Mouse (Mus musculus) forebrain, postnatal 0 days (tissue): Measurements from ENCODE around the gene Eml4. TPM values are rescaled to one million over a fixed set of nuclear protein-coding genes. Genes with fewer than 3 reads are reported as not detected.

Experiments used
- ATAC-seq: fragments of 200-750 bp; cut with Nextera tagmentation; 2 replicates; pipeline ENCODE4 v1.8.0; 2017; ENCODE audit warnings: mild to moderate bottlenecking, moderate library complexity
- DNase-seq: peaks from one replicate; pipeline ENCODE4 v3.0.0-alpha.2; 2015
- H3K27ac ChIP-seq: fragments of 300-500 bp; sonication (generic); 2 replicates; pipeline ENCODE4 v1.5.1; 2014; ENCODE audit warnings: low read depth, mild to moderate bottlenecking, antibody characterized with exemption, low read length, moderate library complexity, mixed read lengths
- H3K27me3 ChIP-seq: fragments of 300-500 bp; sonication (generic); 2 replicates; pipeline ENCODE4 v1.6.1; 2014; ENCODE audit warnings: mild to moderate bottlenecking, low read length, mixed read lengths; ENCODE audit not compliant: insufficient read depth
- H3K36me3 ChIP-seq: fragments of 300-500 bp; sonication (generic); 2 replicates; pipeline ENCODE4 v1.6.1; 2014; ENCODE audit warnings: mild to moderate bottlenecking, moderate library complexity; ENCODE audit not compliant: insufficient read depth
- H3K4me1 ChIP-seq: fragments of 300-500 bp; sonication (generic); 2 replicates; pipeline ENCODE4 v1.6.1; 2014; ENCODE audit warnings: antibody characterized with exemption; ENCODE audit not compliant: insufficient read depth
- H3K4me2 ChIP-seq: fragments of 300-500 bp; sonication (generic); 2 replicates; pipeline ENCODE4 v1.6.1; 2014; ENCODE audit warnings: low read depth, mild to moderate bottlenecking, moderate library complexity
- H3K4me3 ChIP-seq: fragments of 300-500 bp; sonication (generic); 2 replicates; pipeline ENCODE4 v1.5.1; 2014; ENCODE audit warnings: low read depth, low read length, mixed read lengths
- H3K9ac ChIP-seq: fragments of 300-500 bp; sonication (generic); 2 replicates; pipeline ENCODE4 v1.6.1; 2014; ENCODE audit warnings: mild to moderate bottlenecking
- H3K9me3 ChIP-seq: fragments of 300-500 bp; sonication (generic); 2 replicates; pipeline ENCODE4 v1.6.1; 2016; ENCODE audit warnings: low read length
- CTCF ChIP-seq: sonication (generic); IDR thresholded peaks from 2 replicates; pipeline ENCODE4 v1.5.1; 2016; ENCODE audit warnings: antibody characterized with exemption, control low read depth, low read depth
- WGBS: fragments of 180-500 bp; shearing (Covaris S2); extraction: QIAGEN DNeasy Blood & Tissue Kit; methylation state at CpG from one replicate; pipeline ENCODE4 v1.1.7; 2014; 5-methylcytosine and 5-hydroxymethylcytosine counted together
- polyA plus RNA-seq: library from polyadenylated mRNA; unstranded; fragments of >200 nt; fragmentation: Nextera tagmentation; extraction: Ambion mirVana; gene quantifications from 2 replicates; pipeline ENCODE4 v1.2.1, GENCODE M21; 2015
- total RNA-seq: library from RNA; depleted of rRNA; stranded (reverse); fragments of >200 nt; gene quantifications from 2 replicates; pipeline ENCODE4 v1.2.3, GENCODE M21; 2014

Gene Eml4
- total and polyA plus RNA-seq, 2 experiments from 2014 or later, result 20.0 to 58.7 TPM

DNA sequence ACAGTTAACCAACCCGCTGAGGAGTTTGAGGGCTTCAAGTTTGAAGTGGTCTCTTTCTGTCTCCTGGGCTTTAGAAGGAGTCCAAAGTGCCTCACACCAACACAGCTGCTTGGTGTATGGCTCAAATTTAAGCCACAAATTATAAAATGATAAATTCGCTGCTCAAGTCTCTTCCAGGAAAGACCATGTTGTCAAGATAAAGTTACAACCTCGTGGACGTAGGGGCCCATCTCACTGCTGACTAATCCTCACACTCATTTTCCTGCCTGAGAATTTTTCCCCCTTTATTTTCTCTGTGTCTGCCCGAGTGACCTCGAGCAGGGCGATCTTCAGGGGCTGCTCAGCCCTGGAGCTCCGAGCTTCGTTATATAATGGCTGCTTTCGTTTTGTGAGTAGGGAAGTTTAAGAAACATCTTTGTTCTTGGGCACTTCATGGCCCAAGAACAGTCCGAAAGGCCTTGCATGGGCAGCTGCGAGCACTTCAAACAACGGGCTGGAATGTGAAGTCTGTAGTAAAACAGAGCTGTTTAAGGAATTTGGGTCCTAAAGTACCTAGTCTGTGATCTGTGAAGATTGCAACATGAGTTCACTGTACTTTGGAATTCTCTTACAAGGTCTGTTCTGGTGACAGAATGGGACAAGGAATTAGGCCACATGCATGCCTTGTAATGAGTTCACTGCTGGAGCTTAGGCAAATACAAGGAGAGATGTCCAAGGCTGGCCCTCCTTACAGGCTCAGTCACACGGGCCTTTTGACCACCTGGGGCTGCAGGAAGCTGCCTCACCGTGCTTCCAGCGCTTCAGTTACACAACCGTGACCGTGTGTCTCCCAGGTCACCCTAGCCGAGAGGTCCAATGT, 27.1 kb upstream of the Eml4 start:
- H3K36me3 ChIP-seq, result no peaks in the 10 kb centered on the region
- H3K4me2 ChIP-seq, result no peak overlapping the region
- H3K9ac ChIP-seq, result no peak overlapping the region
- DNase-seq, result no peak
- WGBS, result 55% methylated on average over 19 of the region's 19 CpGs
- no peak overlapping the region for H3K4me3 ChIP-seq
- peaks cover 3% of the 10 kb centered on the region; the same call in 1 of the 2 replicates for H3K4me1 ChIP-seq
- TF ChIP-seq CTCF, result no peak
- no peak overlapping the region for H3K27ac ChIP-seq
- no peaks in the 10 kb centered on the region for H3K27me3 ChIP-seq
- no peak for ATAC-seq
- H3K9me3 ChIP-seq, result no peaks in the 10 kb centered on the region

DNA sequence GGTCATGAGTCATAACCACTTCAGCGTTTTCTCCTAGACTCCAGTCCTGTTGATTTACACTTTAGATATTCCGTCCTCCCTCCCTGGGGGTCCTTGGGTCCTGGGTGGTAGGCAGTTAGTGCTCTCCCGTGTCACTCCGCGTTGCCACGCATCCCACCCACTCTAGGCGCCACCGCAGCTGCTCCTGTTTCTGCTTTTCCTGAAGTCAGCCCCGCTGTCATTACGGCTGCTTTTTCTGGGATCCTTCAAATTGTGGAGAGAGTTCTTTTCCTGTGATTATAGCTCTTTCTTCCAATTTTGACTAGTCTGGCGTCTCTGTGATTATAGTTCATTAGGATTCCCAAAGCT, 26.5 kb upstream of the Eml4 start:
- Histone ChIP-seq H3K27me3 (no peaks in the 10 kb centered on the region), H3K9ac (no peak overlapping the region), H3K4me3 (no peak overlapping the region), H3K4me1 (peaks cover 3% of the 10 kb centered on the region; the same call in 1 of the 2 replicates), H3K36me3 (no peaks in the 10 kb centered on the region), H3K27ac (no peak overlapping the region), H3K9me3 (no peaks in the 10 kb centered on the region), H3K4me2 (no peak overlapping the region)
- 72% methylated on average over 11 of the region's 11 CpGs for WGBS
- TF ChIP-seq CTCF, result no peak
- DNase-seq, result no peak
- no peak for ATAC-seq

DNA sequence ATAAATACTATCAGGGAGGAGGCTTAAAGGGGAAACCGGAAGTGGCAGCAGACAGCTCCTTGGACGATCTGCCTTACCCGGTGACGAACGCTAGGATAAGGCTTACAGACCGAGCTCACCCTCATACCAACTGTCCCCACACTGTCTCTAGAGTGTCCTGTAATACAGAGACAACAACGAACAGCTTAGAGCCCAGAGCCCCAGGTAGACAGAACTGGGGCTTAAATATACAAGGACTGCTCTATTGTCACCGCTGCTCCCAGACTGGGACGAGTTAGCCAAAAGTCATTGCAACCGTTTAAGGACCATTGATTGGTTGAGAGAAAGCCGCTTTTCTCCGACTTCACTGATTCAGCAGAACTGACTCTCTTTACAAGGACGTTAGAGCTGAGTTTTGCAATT, 15.5 kb upstream of the Eml4 start:
- peak overlapping the region; percentile 9; the same call in 1 of the 2 replicates for H3K4me2 ChIP-seq
- no peak for ATAC-seq

DNA sequence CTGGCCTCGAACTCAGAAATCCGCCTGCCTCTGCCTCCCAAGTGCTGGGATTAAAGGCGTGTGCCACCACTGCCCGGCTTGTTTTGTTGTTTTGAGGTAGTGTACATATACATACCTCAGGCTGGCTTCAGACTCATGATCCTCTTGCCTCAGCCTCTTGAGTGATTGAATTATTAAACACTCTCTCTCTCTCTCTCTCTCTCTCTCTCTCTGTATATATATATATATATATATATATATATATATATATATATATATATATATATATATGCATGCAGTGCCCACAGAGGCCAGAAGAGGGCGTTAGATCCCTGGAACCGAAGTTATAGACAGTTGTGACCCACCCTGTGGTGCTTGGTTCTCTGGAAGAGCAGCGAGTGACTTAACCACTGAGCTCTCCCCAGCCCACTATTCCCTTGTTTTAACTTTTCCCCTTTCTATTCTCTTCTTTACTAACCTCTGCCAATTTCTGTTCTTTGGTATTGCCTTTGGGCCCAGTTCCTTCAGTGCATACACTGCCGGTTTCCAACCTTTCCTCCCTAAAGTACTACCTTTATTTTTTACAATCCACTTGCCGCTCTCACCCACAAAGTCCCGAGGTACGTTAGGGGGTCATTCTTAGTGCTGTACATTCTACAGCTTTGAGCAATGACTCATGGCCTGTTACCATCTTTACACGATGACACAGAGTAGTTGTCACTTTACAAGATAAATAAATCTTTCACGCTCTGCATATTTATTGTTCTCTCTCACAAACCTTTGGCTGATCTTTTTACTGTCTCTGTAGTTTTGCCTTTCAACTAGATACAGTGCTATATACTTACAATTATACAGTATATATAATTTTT, 13.5 kb upstream of the Eml4 start:
- no peaks in the 10 kb centered on the region for H3K9me3 ChIP-seq
- no peak overlapping the region for H3K4me2 ChIP-seq
- no peak for DNase-seq
- H3K27ac ChIP-seq, result no peak overlapping the region
- H3K27me3 ChIP-seq, result no peaks in the 10 kb centered on the region
- TF ChIP-seq CTCF, result no peak
- WGBS, result 77% methylated on average over 13 of the region's 13 CpGs
- no peak overlapping the region for H3K9ac ChIP-seq
- no peak for ATAC-seq
- no peaks in the 10 kb centered on the region for H3K4me1 ChIP-seq
- H3K4me3 ChIP-seq, result no peak overlapping the region
- H3K36me3 ChIP-seq, result no peaks in the 10 kb centered on the region

More for the DNA sequence above, 15.5 kb upstream of the Eml4 start:
- 53% methylated on average over 13 of the region's 13 CpGs for WGBS
- Histone ChIP-seq H3K9me3 (no peaks in the 10 kb centered on the region), H3K4me1 (no peaks in the 10 kb centered on the region), H3K36me3 (no peaks in the 10 kb centered on the region), H3K4me3 (no peak overlapping the region), H3K27me3 (no peaks in the 10 kb centered on the region), H3K9ac (no peak overlapping the region), H3K27ac (no peak overlapping the region)
- DNase-seq, result no peak
- TF ChIP-seq CTCF, result no peak

DNA sequence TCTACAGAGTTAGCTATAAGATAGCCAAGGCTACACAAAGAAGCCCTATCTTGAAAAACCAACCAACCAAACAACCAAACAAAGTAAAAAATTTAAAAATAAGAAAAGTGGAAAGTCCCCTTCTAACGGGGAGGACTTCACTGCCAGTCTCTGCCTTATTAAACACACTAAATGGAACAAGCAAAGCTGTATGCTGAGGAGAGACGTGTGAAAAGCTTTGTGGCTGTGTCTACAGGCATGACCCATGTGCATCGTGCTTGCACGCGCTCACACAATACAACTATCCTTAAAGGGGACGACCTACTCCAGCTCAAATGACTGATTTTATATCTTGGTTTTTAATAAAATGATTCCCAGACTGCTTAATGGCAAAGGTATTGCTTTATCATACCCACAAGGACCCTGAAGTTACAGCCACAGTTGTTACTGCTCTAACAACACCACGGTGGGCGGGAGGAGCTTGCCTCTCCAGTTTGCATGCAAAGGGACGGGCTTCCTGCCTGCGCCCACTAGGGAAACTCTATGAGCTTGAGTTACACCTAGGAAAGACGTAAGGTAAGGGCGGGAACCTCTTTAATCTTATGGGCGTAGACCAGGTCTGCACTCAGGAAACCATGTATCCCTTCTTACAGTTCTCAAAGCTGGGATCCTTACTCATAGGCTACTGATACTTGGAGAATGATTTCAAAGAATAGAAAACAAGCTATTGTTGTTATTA, 11.2 kb upstream of the Eml4 start:
- H3K4me3 ChIP-seq, result no peak overlapping the region
- ATAC-seq (no peak), DNase-seq (no peak)
- no peak overlapping the region for H3K27ac ChIP-seq
- WGBS, result 86% methylated on average over 13 of the region's 13 CpGs
- H3K9ac ChIP-seq, result no peak overlapping the region
- H3K27me3 ChIP-seq, result no peaks in the 10 kb centered on the region
- H3K4me2 ChIP-seq, result no peak overlapping the region
- H3K9me3 ChIP-seq, result no peaks in the 10 kb centered on the region
- no peak for TF ChIP-seq CTCF
- H3K4me1 ChIP-seq, result no peaks in the 10 kb centered on the region
- no peaks in the 10 kb centered on the region for H3K36me3 ChIP-seq

DNA sequence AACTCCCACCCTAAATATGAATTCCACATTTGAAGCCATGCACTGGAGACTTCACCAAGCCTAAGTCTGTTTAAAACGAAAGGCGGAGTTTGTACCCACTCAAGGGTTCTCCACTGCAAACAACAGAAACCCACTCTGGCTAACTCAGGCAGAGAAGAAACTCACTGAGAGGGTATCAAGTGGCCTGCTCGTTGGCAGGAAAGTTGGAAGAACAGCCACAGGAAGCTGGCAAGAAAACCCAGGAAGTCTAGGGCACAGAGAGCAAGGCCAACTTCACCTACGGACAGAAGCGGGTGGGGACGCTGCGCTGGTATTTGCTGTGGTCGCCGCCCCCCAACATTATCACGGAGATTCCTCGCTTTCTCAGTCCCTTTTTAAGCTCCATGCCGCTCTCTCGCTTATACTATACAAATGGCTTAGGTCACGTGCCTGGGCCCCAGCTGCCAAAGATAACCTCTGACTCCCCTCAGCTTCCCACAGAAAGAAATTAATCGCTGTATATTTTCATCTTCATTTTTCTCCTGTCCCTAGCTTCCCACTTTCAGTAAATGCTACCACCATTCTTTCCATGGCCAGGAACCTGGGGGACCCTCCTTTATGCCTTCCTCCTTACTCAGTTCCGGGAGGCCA, 9.7 kb upstream of the Eml4 start:
- Histone ChIP-seq H3K4me2 (no peak overlapping the region), H3K4me3 (no peak overlapping the region), H3K9me3 (no peaks in the 10 kb centered on the region), H3K27ac (no peak overlapping the region), H3K4me1 (no peaks in the 10 kb centered on the region), H3K36me3 (no peaks in the 10 kb centered on the region), H3K27me3 (no peaks in the 10 kb centered on the region), H3K9ac (no peak overlapping the region)
- no peak for ATAC-seq
- WGBS, result 71% methylated on average over 16 of the region's 16 CpGs
- no peak for DNase-seq
- TF ChIP-seq CTCF, result no peak
